In the genomic region with DNA sequence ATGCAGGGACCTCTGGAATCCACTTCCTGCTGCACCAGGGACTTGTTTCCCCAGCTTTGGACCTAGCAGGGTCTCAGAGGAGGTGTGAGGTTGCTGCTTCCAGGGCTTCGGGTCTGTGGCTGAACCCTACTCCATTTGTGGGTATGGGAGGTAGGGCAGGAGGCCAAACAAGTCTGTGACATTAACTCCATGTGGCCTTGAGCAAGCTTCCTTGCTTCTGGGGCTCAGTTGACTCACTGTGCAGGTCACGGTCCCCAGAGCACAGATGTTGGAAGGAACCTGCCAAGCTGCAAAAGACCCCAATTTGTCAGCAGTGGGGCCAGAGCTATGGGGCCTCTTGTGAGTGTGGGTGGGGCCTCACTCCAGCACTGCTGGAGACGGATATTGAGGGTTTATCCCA, we compare ENCODE assay signal across 19 mouse cellular contexts. TPM values are rescaled to one million over a fixed set of nuclear protein-coding genes. Genes with fewer than 3 reads are reported as not detected.
"Had no signal": no experiment of that assay in that cellular context is flagged by ENCODE, and none has a peak within 500 bp of the region (broad histone marks: within the 10 kb centered on the region; RNA-seq: fewer than 3 reads in every experiment).

No protein-coding gene starts in this region.

- DNase-seq: liver, postnatal 0 days; lung, adult 2 months; lung, postnatal 14 days; lung, postnatal 4 days; midbrain, embryonic 14.5 days; right cerebral cortex, postnatal 14 days; thymus, adult 2 months; thymus, postnatal 25 days; thymus, postnatal 4 days had no signal

RNA-seq across cellular contexts. Expression of gene Lhx3, which starts 23.7 kb away (rescaled TPM):
- total RNA-seq: megakaryocyte, adult 5-6 weeks; megakaryocyte-erythroid progenitor cell, adult 5-6 weeks; neutrophil, adult 5-6 weeks had no signal
- polyA plus RNA-seq: liver, postnatal 0 days; lung, adult 2 months; lung, embryonic 15.5 days; lung, postnatal 0 days; midbrain, embryonic 14.5 days; midbrain, embryonic 16.5 days; myocyte; spleen, adult 2 months; stomach, embryonic 15.5 days; stomach, postnatal 0 days had no signal
